Mouse (Mus musculus) heart, adult 2 months (tissue): ENCODE results near the gene Ube2l3.

ENCODE experiments used
- CTCF ChIP-seq: fragments of 200-600 bp; IDR thresholded peaks from 2 replicates; pipeline ENCODE4 v1.8.1; 2022; ENCODE audit warnings: antibody characterized with exemption, mild to moderate bottlenecking, moderate library complexity
- POLR2A ChIP-seq: fragments of 200-500 bp; IDR thresholded peaks from 2 replicates; pipeline ENCODE4 v1.6.1; 2011; ENCODE audit warnings: mild to moderate bottlenecking, low read depth, low read length, control low read depth; ENCODE audit not compliant: insufficient read depth

DNA sequence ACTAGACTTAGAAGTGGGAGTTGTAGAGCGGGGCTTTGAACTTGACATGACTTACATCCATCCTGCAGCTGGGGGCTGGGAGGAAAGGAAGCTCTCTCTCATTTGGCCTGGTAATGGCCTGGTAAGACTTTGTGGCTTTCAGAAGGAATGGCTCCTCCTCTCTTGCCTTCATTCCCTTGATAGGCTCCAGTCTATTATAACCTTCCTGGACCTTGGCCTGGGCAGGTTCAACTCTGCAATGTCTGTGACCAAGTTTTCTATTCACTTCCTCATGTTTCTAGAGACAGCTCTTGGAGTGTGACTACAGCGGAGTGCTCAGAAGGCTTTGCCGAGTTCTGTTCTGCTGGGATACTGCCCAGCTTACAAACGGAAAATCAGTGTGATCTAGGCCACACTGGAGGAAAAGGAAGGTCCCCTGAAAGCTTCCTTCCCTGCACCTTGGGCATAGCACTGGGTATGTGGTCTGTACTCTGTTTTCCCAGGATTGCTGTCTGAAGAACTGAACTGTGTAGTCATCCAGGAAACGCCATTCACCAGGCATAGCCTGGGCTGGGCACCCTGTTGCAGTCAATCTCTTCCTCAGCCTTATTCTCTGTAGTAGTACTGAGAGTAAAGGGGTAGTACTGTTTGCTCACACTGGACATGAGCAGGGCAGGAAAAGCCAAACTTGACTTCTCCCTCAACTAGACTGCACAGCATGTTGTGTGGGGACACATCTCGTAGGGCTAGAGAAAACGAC is 51.8 kb downstream of the Ube2l3 start:
- TF ChIP-seq CTCF (no peak), POLR2A (no peak)
